Mouse (Mus musculus): Measurements from ENCODE around the gene B4galnt1.

B4galnt1 gene

GRCm38 (mm10) chr10:127170837-127171272 lies 5.8 kb downstream of the B4galnt1 start:
- DNase-seq (ENCODE audit: low read depth, low spot score) = peak; percentile 72

GRCm38 (mm10) chr10:127171631-127172200 lies 6.7 kb downstream of the B4galnt1 start:
- no peak for DNase-seq (ENCODE audit: low read depth, low spot score)

DNA sequence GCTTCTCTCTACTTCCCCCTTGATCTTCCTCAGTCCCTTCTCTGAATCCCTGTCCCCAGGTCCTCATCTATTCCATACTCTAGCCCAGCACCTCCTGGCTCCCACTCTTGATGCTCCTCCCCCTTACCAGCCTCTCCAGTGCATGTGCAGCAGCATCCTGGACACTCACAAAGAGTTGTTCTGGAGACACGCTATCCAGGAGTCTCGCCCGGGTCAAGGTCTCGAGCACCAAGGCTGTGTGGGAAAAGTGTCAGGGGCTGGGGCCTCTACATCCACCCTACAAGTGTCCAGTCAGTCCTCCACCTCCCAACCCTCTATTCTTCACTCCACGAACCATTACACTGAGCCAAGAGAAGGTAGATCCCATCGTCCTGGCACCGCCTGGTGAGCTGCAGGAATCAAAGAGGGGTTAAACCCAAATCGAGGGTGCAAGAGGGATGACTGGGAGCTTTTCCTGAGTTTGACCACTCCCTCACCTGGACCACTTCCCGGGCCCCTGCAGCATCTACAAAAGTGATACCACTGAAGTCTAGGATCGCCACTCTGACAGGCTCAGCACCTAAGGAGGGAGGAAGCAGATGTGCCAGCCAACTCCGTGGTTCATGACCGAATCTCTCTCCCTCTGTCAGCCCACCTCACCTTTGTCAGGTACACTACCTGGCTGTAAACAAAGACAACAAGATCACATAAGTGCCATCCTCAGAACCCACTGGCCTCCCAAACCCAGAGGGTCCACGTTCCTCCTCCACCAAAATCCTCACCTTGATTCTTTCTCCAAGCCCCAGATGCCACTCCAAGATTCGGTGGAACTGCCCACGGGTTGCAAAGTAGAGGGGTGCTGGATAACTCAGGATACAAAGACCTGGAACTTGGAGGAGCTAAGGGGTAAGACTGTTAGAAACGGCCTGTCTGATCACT lies 8.4 kb downstream of the B4galnt1 start:
- no peak for DNase-seq (ENCODE audit: low read depth, low spot score)

DNA sequence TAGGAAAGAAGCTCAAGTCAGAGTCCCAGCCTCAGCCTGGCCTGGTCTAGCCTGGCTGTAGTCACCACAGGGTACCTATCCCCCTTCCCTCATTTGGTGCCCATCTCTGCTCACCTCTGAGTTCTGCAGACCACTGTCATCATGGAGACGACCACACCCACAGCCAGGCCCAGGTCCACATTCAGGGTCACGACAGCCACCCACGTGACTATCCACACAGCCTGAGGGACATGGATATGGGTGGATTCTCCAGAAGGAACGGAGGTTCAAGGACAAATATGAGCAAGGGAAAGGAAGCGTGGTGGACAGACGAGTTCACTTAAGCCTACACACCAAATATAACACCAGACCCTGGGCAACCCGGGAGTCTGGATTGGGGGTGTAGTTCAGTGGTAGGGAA lies 9.1 kb downstream of the B4galnt1 start:
- DNase-seq (ENCODE audit: low read depth, low spot score) = no peak

- no peak for DNase-seq (ENCODE audit: low read depth, low spot score)
Measured at GRCm38 (mm10) chr10:127176228-127176627, 11.2 kb downstream of the B4galnt1 start.

GRCm38 (mm10) chr10:127176756-127177155 lies 11.7 kb downstream of the B4galnt1 start:
- DNase-seq (ENCODE audit: low read depth, low spot score) = no peak

GRCm38 (mm10) chr10:127177235-127177634 lies 12.2 kb downstream of the B4galnt1 start:
- DNase-seq (ENCODE audit: low read depth, low spot score) = no peak

DNA sequence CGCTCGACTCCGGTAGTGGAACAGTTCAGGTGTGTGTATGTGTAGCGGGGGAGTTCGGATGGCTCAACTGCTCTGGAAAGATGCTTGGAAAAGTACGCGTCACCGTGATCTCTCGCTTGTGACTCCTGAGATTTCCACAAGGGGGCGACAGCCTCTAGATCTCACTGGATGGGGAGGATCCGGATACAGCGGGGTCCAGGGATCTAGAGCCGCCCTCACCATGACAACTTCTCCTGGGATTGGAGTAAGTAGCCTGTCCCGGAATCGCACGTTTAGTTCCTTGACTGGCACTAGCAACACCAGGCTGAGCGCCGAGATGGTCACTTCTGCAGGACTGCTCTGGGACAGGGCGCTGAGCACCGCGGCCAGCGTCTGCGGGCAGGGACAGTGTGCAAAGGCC lies 12.7 kb downstream of the B4galnt1 start:
- peak; percentile 88 for DNase-seq (ENCODE audit: low read depth, low spot score)

GRCm38 (mm10) chr10:127178286-127179027 lies 13.4 kb downstream of the B4galnt1 start:
- DNase-seq (ENCODE audit: low read depth, low spot score) = no peak

DNA sequence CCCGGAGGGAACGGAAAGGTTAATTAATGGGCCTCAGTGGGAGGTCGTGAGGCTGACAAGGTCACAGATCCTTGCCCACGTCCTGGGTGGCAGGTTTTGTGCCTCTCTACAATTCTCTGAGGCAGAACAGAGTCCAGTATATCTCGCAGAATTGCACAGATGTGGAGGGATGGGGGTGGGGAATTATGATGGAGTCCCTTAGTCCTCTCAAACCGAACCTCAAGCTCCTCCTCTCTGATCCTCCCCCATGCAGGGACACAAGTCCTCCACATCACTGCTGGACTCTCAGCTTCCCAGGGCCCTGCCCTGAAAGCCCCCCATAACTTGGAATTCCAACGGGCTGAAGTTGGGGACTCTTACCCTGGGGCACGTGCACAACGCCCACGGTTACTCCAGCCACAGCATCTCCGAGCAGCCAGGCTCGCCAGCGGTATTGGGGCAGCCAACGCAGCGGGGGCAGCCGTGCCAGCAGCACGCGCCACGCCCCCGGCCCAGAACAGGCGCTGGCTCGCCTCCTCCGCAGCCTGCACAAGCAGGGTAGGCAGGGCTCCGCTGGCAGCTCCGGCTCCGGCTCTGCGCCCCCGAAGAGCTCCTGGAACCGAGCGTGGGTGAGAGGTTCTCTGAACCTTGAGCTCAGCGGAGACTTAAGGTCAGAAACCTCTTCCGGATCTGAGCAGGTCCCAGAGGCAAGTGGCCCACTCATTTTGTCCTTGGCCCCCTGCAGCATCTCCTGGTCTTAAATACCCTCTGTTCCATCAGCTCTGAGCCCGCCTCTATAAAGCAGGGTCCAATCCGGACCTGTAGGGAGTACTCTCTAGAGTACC lies 15.1 kb downstream of the B4galnt1 start, which contains the start of gene Slc26a10:
Slc26a10 (minus strand) TSS at position 775 of the 824 bp plus-strand sequence.
- no peak for DNase-seq (ENCODE audit: low read depth, low spot score)

DNA sequence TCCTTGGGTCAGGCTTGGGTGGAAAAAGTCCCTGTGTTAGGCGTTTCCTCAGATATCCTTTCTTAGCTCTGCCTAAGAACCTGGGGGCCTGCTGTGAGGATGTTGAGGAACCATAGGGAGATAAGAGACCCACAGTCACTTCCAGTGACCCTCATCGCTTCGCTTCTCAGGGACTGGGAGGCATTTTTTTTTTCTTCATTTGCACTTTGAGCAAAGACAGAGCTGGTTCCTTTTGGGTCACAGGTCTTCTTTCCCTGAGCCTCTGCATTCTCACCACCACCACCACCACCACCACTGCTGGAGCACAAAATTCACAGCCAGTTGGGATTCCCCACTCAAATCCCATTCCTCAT lies 15.6 kb downstream of the B4galnt1 start:
- DNase-seq (ENCODE audit: low read depth, low spot score) = no peak

DNA sequence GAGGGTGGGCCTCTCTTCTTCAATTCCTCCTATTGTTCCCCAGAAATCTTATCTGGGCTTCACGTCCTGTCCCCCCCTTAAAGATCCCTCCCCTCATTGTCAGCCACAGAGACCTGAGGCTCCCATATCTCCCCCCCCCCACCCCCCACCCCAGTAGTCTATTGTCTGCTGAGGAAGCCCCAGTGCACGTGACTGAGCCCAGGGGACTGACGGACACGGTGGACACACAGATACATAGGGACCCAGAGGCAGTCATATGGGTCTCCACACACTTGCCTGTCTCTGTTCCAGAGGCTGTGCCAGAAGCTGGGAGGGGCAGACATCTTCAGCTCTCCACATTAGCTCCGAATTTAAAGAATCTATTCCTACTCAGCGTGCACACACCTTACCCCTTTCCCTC lies 16.5 kb downstream of the B4galnt1 start:
- no peak for DNase-seq (ENCODE audit: low read depth, low spot score)

DNA sequence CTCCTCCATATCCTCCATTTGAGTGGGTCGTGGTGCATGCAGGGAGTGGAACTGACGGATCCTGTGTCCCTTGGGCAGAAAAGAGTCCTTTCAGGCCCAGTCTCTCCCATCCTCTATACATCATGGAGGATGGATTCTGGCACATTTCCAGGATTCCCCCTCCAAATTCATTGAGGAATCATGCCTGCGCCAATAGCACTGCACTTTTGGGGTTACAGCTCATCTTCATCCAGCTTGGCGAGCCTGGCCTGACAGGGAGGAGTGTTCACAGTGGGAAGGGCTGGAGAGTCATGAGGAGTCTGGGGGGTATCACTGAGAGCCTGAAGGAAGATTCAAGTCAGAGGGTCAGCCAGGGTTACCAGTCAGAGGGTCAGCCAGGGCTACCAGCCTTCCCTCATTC lies 17.6 kb downstream of the B4galnt1 start:
- DNase-seq (ENCODE audit: low read depth, low spot score) = no peak

- DNase-seq (ENCODE audit: low read depth, low spot score) = no peak
Measured at GRCm38 (mm10) chr10:127183759-127184158, 18.7 kb downstream of the B4galnt1 start.

- no peak for DNase-seq (ENCODE audit: low read depth, low spot score)
Measured at GRCm38 (mm10) chr10:127185101-127185500, 20.1 kb downstream of the B4galnt1 start.

- no peak for DNase-seq (ENCODE audit: low read depth, low spot score)
Measured at GRCm38 (mm10) chr10:127185506-127185905, 20.5 kb downstream of the B4galnt1 start.

- no peak for DNase-seq (ENCODE audit: low read depth, low spot score)
Measured at GRCm38 (mm10) chr10:127186451-127186850, 21.4 kb downstream of the B4galnt1 start.

DNA sequence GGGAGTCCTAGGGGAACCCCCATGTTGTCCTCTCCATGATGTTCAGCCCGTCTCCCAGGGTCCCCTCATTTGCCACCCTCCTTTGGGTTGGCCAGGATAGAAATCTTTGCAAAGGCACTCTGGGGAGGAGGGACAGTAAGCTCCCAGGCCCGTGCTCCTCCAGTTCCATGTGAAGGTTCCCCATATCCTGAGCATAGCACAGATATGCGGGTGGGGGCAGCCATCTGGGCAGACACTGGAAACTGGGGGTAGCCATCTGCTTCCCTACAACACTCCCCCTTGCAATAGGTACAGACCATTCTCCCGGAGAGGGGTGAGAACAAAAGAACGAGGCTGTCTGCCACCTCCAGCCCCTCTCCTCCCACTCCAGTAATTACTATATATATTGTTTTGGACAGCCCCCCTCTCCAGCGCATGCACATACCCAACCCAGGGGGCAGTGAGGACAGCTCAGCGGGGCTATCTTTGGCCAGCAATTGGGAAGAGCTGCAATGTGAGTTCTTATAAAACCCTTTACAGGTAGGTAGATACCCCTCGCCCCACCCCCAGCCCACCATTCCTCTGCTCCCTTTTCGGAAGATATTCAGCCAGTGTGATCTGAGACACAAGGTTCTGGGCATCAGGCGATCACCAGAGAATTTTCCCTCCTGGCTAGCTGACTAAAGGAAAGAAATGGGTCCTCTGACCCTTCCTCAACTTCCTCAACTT lies 22.5 kb downstream of the B4galnt1 start:
- DNase-seq (ENCODE audit: low read depth, low spot score) = no peak

DNA sequence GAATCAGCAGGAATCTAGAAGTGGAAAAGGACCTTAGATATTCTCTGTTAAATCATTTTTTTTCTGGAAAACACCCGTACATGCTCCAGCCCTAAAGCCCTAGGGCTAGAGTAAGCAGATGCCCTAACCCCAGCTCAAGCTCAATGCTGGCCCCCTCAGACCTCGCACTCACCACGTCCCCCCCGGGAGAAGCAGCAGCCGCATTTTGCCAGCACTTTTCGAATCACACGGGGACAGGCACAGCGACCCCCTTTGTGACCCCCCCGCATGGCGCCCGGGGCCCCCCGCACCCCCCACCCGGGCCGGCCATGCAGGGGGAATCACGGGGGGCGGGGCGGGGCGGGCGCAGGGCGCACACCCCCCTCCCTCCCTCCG lies 23.0 kb downstream of the B4galnt1 start:
- DNase-seq (ENCODE audit: low read depth, low spot score) = no peak

GRCm38 (mm10) chr10:127188465-127189115 lies 23.6 kb downstream of the B4galnt1 start:
- DNase-seq (ENCODE audit: low read depth, low spot score) = peak; percentile 86

Data from forelimb bud, embryonic 11.5 days (tissue).